Mouse (Mus musculus) neural tube, embryonic 14.5 days (tissue): ENCODE results near the gene Tk2. TPM values are rescaled to one million over a fixed set of nuclear protein-coding genes. Genes with fewer than 3 reads are reported as not detected.

Experiments
- ATAC-seq: fragments of 200-750 bp; cut with Nextera tagmentation; 2 replicates; pipeline ENCODE4 v1.8.0; 2017; ENCODE audit warnings: low read depth, mild to moderate bottlenecking, moderate TSS enrichment, moderate library complexity
- H3K27ac ChIP-seq: fragments of 300-500 bp; sonication (generic); 2 replicates; pipeline ENCODE4 v1.5.1; 2014; ENCODE audit warnings: low read depth, mild to moderate bottlenecking, control low read depth, low read length, moderate library complexity, mixed read lengths
- H3K27me3 ChIP-seq: fragments of 300-500 bp; sonication (generic); 2 replicates; pipeline ENCODE4 v1.6.1; 2014; ENCODE audit warnings: low read length; ENCODE audit not compliant: control insufficient read depth, insufficient read depth
- H3K36me3 ChIP-seq: fragments of 300-500 bp; sonication (generic); 2 replicates; pipeline ENCODE4 v1.6.1; 2014; ENCODE audit warnings: low read length, mixed read lengths; ENCODE audit not compliant: control insufficient read depth, insufficient read depth
- H3K4me1 ChIP-seq: fragments of 300-500 bp; sonication (generic); 2 replicates; pipeline ENCODE4 v1.6.1; 2014; ENCODE audit warnings: low read length; ENCODE audit not compliant: control insufficient read depth, insufficient read depth
- H3K4me2 ChIP-seq: fragments of 300-500 bp; sonication (generic); 2 replicates; pipeline ENCODE4 v1.6.1; 2014; ENCODE audit warnings: mild to moderate bottlenecking, low read depth, low read length, control low read depth
- H3K4me3 ChIP-seq: fragments of 300-500 bp; sonication (generic); 2 replicates; pipeline ENCODE4 v1.5.1; 2014; ENCODE audit warnings: low read depth, low read length, control low read depth, mixed read lengths
- H3K9ac ChIP-seq: fragments of 300-500 bp; sonication (generic); replicated peaks from 2 replicates; pipeline ENCODE4 v1.6.1; 2014; ENCODE audit warnings: low read depth, mild to moderate bottlenecking, control low read depth, low read length, mixed read lengths
- H3K9me3 ChIP-seq: fragments of 300-500 bp; sonication (generic); 2 replicates; pipeline ENCODE4 v1.6.1; 2016; ENCODE audit warnings: low read length; ENCODE audit not compliant: control insufficient read depth
- WGBS: fragments of 180-500 bp; shearing (Covaris S2); extraction: QIAGEN DNeasy Blood & Tissue Kit; methylation state at CpG from one replicate; pipeline ENCODE4 v1.1.7; 2014; 5-methylcytosine and 5-hydroxymethylcytosine counted together
- polyA plus RNA-seq: library from polyadenylated mRNA; unstranded; fragments of >200 nt; fragmentation: Nextera tagmentation; extraction: Ambion mirVana; gene quantifications from 2 replicates; pipeline ENCODE4 v1.2.1, GENCODE M21; 2014

The Tk2 gene
- polyA plus RNA-seq, 1 experiment from 2014 or later: 53.1 TPM

- ATAC-seq: no peak
- Histone ChIP-seq H3K27me3 (no peaks in the 10 kb centered on the region), H3K9ac (no peak overlapping the region), H3K4me2 (no peak overlapping the region), H3K36me3 (no peaks in the 10 kb centered on the region), H3K4me3 (no peak overlapping the region), H3K9me3 (no peaks in the 10 kb centered on the region), H3K27ac (peak overlapping the region; percentile 44; the same call in 1 of the 2 replicates), H3K4me1 (no peaks in the 10 kb centered on the region)
- 72% methylated on average over 5 of the region's 5 CpGs for WGBS
Observed at GRCm38 (mm10) chr8:104199802-104200201, 48.6 kb downstream of the Tk2 start.

- 0 out of 2 replicates have a peak overlapping the region, but pooled peaks have one; percentile 39 for H3K27ac ChIP-seq
- no peak overlapping the region; the same call in 1 of the 2 replicates for H3K4me2 ChIP-seq
- peak; percentile 77 for ATAC-seq
- H3K36me3 ChIP-seq: no peaks in the 10 kb centered on the region
- peaks cover 4% of the 10 kb centered on the region; the same call in 1 of the 2 replicates for H3K4me1 ChIP-seq
- no peaks in the 10 kb centered on the region for H3K9me3 ChIP-seq
- 9% methylated on average over 11 of the region's 11 CpGs for WGBS
- H3K9ac ChIP-seq: 0 out of 2 replicates have a peak overlapping the region, but pooled peaks have one; percentile 5
- H3K27me3 ChIP-seq: no peaks in the 10 kb centered on the region
- no peak overlapping the region for H3K4me3 ChIP-seq
Observed at GRCm38 (mm10) chr8:104191496-104191895, 56.9 kb downstream of the Tk2 start.

GRCm38 (mm10) chr8:104190777-104191468 lies 57.4 kb downstream of the Tk2 start:
- H3K9ac ChIP-seq: no peak overlapping the region
- WGBS: 53% methylated on average over 6 of the region's 6 CpGs
- no peaks in the 10 kb centered on the region for H3K36me3 ChIP-seq
- no peak overlapping the region for H3K27ac ChIP-seq
- no peak overlapping the region for H3K4me2 ChIP-seq
- peak; percentile 56 for ATAC-seq
- H3K4me1 ChIP-seq: peaks cover 4% of the 10 kb centered on the region; the same call in 1 of the 2 replicates
- H3K9me3 ChIP-seq: no peaks in the 10 kb centered on the region
- no peaks in the 10 kb centered on the region for H3K27me3 ChIP-seq
- H3K4me3 ChIP-seq: no peak overlapping the region

- no peaks in the 10 kb centered on the region for H3K9me3 ChIP-seq
- 74% methylated on average over 5 of the region's 5 CpGs for WGBS
Observed at GRCm38 (mm10) chr8:104188459-104188858, 59.9 kb downstream of the Tk2 start.

GRCm38 (mm10) chr8:104187622-104188021 lies 60.7 kb downstream of the Tk2 start:
- ATAC-seq: no peak
- Histone ChIP-seq H3K27me3 (no peaks in the 10 kb centered on the region), H3K4me1 (peaks cover 4% of the 10 kb centered on the region; the same call in 1 of the 2 replicates), H3K4me3 (no peak overlapping the region), H3K36me3 (no peaks in the 10 kb centered on the region), H3K4me2 (no peak overlapping the region), H3K9me3 (no peaks in the 10 kb centered on the region), H3K27ac (no peak overlapping the region), H3K9ac (no peak overlapping the region)
- 93% methylated on average over 6 of the region's 6 CpGs for WGBS

More at GRCm38 (mm10) chr8:104188459-104188858, 59.9 kb downstream of the Tk2 start:
- H3K4me3 ChIP-seq: no peak overlapping the region
- ATAC-seq: no peak
- H3K27ac ChIP-seq: no peak overlapping the region
- H3K36me3 ChIP-seq: no peaks in the 10 kb centered on the region
- H3K4me2 ChIP-seq: no peak overlapping the region
- no peaks in the 10 kb centered on the region for H3K27me3 ChIP-seq
- H3K9ac ChIP-seq: no peak overlapping the region
- peaks cover 4% of the 10 kb centered on the region; the same call in 1 of the 2 replicates for H3K4me1 ChIP-seq

- Histone ChIP-seq H3K4me1 (peaks cover 4% of the 10 kb centered on the region; the same call in 1 of the 2 replicates), H3K4me2 (no peak overlapping the region), H3K27me3 (no peaks in the 10 kb centered on the region), H3K9ac (no peak overlapping the region), H3K9me3 (no peaks in the 10 kb centered on the region), H3K27ac (no peak overlapping the region), H3K36me3 (no peaks in the 10 kb centered on the region), H3K4me3 (no peak overlapping the region)
- ATAC-seq: no peak
- WGBS: 90% methylated on average over 4 of the region's 4 CpGs
Observed at GRCm38 (mm10) chr8:104186827-104187226, 61.5 kb downstream of the Tk2 start.

GRCm38 (mm10) chr8:104184905-104185304 lies 63.5 kb downstream of the Tk2 start:
- Histone ChIP-seq H3K4me2 (no peak overlapping the region), H3K4me3 (no peak overlapping the region), H3K9ac (no peak overlapping the region), H3K4me1 (no peaks in the 10 kb centered on the region), H3K27ac (no peak overlapping the region), H3K27me3 (no peaks in the 10 kb centered on the region), H3K9me3 (no peaks in the 10 kb centered on the region), H3K36me3 (no peaks in the 10 kb centered on the region)
- ATAC-seq: peak; percentile 41; the same call in 1 of the 2 replicates
- WGBS: 35% methylated on average over 6 of the region's 6 CpGs

- ATAC-seq: no peak
- Histone ChIP-seq H3K9ac (no peak overlapping the region), H3K27me3 (peaks cover 1% of the 10 kb centered on the region; the same call in 1 of the 2 replicates), H3K36me3 (no peaks in the 10 kb centered on the region), H3K27ac (no peak overlapping the region), H3K9me3 (no peaks in the 10 kb centered on the region), H3K4me2 (no peak overlapping the region), H3K4me1 (no peaks in the 10 kb centered on the region), H3K4me3 (no peak overlapping the region)
- WGBS: 81% methylated on average over 4 of the region's 4 CpGs
Observed at GRCm38 (mm10) chr8:104177054-104177453, 71.3 kb downstream of the Tk2 start.
